Mouse (Mus musculus): ENCODE measurements at regions not wholly inside any gene's neighbourhood (a gene's known extent, or its start where the extent isn't known, plus 50 kb on each side); places are given as distances from the start of the nearest gene placed in this dataset.

GRCm38 (mm10) chr5:78993258-78993657, 1585.4 kb upstream of the Igfbp7 start:
- DNase-seq (ENCODE audit: inconsistent ontology term): no peak

- no peak for DNase-seq (ENCODE audit: inconsistent ontology term)
Observed at GRCm38 (mm10) chr5:78989714-78990113, 1581.9 kb upstream of the Igfbp7 start.

GRCm38 (mm10) chr5:78976480-78977041, 1568.7 kb upstream of the Igfbp7 start:
- no peak for DNase-seq (ENCODE audit: inconsistent ontology term)

- DNase-seq (ENCODE audit: inconsistent ontology term): no peak
Observed at GRCm38 (mm10) chr5:78945702-78946101, 1537.9 kb upstream of the Igfbp7 start.

- peak; percentile 1 for DNase-seq (ENCODE audit: inconsistent ontology term)
Observed at GRCm38 (mm10) chr5:78921860-78922610, 1514.2 kb upstream of the Igfbp7 start.

- DNase-seq (ENCODE audit: inconsistent ontology term): no peak
Observed at GRCm38 (mm10) chr5:78900128-78900527, 1492.3 kb upstream of the Igfbp7 start.

GRCm38 (mm10) chr5:78878775-78879174, 1470.9 kb upstream of the Igfbp7 start:
- DNase-seq (ENCODE audit: inconsistent ontology term): peak; percentile 54

- peak; percentile 37 for DNase-seq (ENCODE audit: inconsistent ontology term)
Observed at GRCm38 (mm10) chr5:78845126-78845525, 1437.3 kb upstream of the Igfbp7 start.

GRCm38 (mm10) chr5:78797391-78797790, 1389.5 kb upstream of the Igfbp7 start:
- DNase-seq (ENCODE audit: inconsistent ontology term): peak; percentile 59

All from Muller cell, postnatal 12 days (primary cell).